Mouse (Mus musculus): Measurements from ENCODE around the gene 0610012G03Rik.

DNA sequence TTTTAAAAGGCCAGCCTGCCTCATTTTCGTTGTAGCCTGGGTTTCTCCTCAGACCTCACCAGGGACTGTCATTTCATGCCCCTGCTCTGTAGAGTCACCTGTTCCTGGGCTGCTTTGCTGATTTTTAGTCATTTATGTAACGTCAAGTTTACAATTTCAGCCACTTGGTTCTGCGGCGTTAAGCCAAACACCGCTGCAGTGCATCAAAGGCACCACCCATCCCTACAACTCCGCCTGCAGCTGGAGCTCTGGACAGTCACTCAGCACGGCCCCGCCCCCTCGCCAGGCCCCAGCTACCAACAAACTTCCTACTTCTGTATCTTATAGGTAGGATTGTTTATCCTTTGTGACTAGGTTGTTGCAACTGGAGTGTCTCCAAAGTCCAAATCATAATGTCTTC lies 41.4 kb downstream of the 0610012G03Rik start:
- TF ChIP-seq POLR2A (IDR thresholded peaks at IDR 0.05; ENCODE audit: low read depth, low read length), result no peak
- no peak for TF ChIP-seq CTCF (IDR thresholded peaks at IDR 0.05; ENCODE audit: extremely low read depth, insufficient read depth, insufficient read length, insufficient replicate concordance)
